Mouse (Mus musculus) E14TG2a.4 (cell line): ENCODE results near the gene Sebox.
A peak's percentile ranks its signal among the peaks of the same experiment; 100 is the strongest.

Source experiments
- CTCF ChIP-seq: conservative IDR thresholded peaks from 2 replicates; pipeline ENCODE4 v1.5.1; 2014; ENCODE audit warnings: low read length
- POU5F1 ChIP-seq: IDR thresholded peaks from 2 replicates; pipeline ENCODE4 v1.6.1; 2014; ENCODE audit warnings: low read length, borderline replicate concordance

- TF ChIP-seq CTCF (peak; percentile 28), POU5F1 (no peak)
These were observed 19.3 kb downstream of the Sebox start for GRCm38 (mm10) chr11:78522481-78522997.
